Mouse (Mus musculus) cortical plate, adult 2 months (tissue): ENCODE data around the gene Ubtf.

Source experiments
- CTCF ChIP-seq: fragments of 200-500 bp; IDR thresholded peaks from 2 replicates; pipeline ENCODE4 v1.5.1; 2011; ENCODE audit warnings: mild to moderate bottlenecking, control low read depth, low read length; ENCODE audit not compliant: insufficient read depth; ENCODE audit errors: extremely low read depth
- POLR2A ChIP-seq: fragments of 200-500 bp; IDR thresholded peaks from 2 replicates; pipeline ENCODE4 v1.6.1; 2011; ENCODE audit warnings: mild to moderate bottlenecking, low read length, control low read depth; ENCODE audit not compliant: insufficient read depth; ENCODE audit errors: extremely low read depth

GRCm38 (mm10) chr11:102276411-102276915, 43.1 kb downstream of the Ubtf start:
- no peak for TF ChIP-seq CTCF
- no peak for TF ChIP-seq POLR2A
